Mouse (Mus musculus): ENCODE data around the gene Mettl7a3.
"Not testable (repeated sequence)": the region's sequence is repeated elsewhere in the genome, so short reads cannot be mapped to it uniquely, and the experiment has no call there.

The Mettl7a3 gene

GRCm38 (mm10) chr15:100332077-100332961, 2.4 kb upstream of the Mettl7a3 start:
- DNase-seq, result not testable (repeated sequence)

- DNase-seq, result not testable (repeated sequence)
These were observed 2.6 kb downstream of the Mettl7a3 start for GRCm38 (mm10) chr15:100337328-100337727.

GRCm38 (mm10) chr15:100337847-100338246, 3.1 kb downstream of the Mettl7a3 start:
- peak; percentile 60 for DNase-seq

DNA sequence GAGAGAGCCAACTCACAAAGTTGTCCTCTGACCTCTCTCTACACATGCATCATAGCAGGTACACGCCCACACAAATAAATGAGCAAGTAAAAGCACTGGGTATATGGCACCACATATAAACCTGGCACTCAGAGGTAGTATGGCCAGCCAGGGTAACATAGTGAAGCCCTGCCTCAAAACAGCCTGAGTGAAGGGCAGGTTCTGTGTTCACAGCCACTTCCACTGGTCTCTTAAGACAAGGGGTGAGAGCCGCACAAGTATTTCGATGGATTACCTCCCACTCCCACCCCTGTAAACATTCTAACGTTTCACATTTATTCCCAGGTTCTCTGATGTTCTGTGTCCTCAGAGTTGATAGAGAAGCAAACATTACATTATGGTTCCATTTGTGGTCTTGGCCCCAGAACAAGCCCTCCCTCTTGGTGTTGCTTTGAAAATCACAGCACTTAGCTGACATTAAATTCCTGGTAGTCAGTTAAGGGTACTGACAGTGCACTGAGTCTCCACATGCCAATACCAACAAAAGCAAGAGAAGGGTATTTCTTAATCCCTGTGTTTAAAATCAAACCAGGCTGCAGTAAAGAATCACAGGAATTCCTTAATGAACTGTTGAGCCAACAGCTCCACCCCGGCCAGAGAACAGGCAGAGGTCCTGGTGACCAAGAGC, 6.7 kb downstream of the Mettl7a3 start:
- not testable (repeated sequence) for DNase-seq

DNA sequence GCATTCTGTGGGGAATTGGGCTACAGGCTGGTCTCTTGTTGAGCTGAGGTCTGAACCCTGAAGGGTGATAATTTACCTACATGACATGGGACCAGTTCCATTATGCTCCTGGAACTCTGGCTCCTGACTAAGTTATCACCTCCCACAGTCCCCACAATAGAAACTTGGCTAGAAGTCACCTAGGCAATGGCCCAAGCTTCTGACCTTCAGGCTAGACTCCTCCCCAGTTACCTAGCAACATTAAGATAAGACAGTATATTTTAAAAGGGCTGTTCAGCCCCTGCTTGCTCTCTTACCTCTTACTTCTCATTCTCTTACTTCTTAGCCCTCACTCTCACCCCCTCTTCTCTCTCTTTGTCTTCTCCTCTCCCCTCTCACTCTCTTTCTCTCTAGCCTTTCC, 10.8 kb downstream of the Mettl7a3 start:
- DNase-seq, result no peak

- DNase-seq, result no peak
These were observed 12.0 kb downstream of the Mettl7a3 start for GRCm38 (mm10) chr15:100346761-100347160.

- no peak for DNase-seq
These were observed 14.8 kb downstream of the Mettl7a3 start for GRCm38 (mm10) chr15:100349496-100349895.

DNA sequence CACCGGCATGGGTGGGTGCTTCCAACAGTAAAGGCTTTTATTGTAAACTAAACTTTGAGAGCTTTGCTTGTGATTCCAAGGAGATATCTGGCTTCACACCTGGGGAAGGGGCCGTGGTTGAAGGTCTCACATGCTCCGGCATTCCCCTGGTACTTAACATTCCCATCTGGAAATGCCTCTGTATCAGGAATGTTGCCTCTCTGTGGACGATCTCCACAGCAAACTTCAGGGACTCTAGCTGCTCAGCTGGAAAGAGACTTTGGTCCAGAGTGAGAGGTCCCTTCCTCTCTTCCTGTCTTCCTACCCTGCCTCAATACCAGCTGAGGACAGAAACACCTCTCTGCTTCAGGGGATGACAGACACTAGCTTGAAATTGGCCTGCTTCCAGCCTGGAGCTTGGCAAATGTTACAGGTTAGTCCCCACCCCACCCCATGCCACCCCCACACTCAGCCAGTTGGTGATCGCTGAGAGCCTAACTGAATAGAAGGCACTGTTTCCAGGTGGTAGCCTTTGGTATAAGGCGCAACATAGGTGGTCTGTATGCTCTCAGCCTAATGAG, 16.9 kb downstream of the Mettl7a3 start:
- no peak for DNase-seq

- DNase-seq, result no peak
These were observed 18.1 kb downstream of the Mettl7a3 start, which contains the start of the genes Methig1 and Mettl7a2 for GRCm38 (mm10) chr15:100352711-100353250. Gene Methig1, plus strand, starts transcription at chr15:100353149. Gene Mettl7a2, plus strand, starts transcription at chr15:100353200.

- not testable (repeated sequence) for DNase-seq
These were observed 18.7 kb downstream of the Mettl7a3 start for GRCm38 (mm10) chr15:100353399-100353798.

- no peak for DNase-seq
These were observed 21.1 kb downstream of the Mettl7a3 start for GRCm38 (mm10) chr15:100355876-100356275.

- no peak for DNase-seq
These were observed 29.5 kb downstream of the Mettl7a3 start, which contains the start of gene Higd1c for GRCm38 (mm10) chr15:100364242-100364641. Gene Higd1c, plus strand, starts transcription at chr15:100364542.

DNA sequence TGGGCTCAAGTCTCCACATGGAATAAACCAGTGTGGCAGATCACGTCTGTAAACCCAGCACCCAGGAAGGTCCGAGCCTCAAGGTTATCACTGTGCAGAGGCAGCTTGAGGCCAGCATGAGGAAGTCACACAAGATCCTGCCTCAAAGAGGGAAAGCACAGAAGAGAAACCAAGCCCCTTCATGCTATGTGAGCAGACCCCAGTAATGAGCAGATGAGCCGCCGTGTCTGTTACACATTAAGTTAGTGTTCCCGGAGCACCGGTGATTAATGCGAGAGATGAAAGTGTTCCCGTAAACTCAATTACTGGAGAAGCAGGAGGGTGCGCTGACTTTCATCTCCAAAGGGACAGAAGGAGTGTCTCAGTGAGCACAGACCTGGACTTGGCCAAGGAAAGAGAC, 31.2 kb downstream of the Mettl7a3 start:
- DNase-seq, result not testable (repeated sequence)

DNA sequence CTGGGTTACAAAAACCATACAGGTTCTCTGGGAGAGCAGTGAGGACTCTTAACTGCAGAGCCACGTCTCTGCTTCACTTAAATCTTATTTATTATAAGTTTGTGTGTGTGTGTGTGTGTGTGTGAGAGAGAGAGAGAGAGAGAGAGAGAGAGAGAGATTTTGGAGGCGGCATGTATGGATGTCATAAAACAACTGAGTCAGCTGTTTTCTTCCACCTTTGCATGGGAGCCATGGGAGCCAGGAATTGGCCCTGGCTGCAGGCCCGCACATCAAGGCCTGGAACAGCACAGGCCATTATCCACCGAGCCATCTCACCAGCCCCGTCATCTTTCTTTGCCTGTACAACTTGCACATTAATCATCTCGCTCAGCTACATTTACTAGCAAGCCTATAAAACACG, 32.4 kb downstream of the Mettl7a3 start:
- DNase-seq, result no peak

GRCm38 (mm10) chr15:100375066-100375465, 40.3 kb downstream of the Mettl7a3 start:
- DNase-seq, result peak; percentile 32

DNA sequence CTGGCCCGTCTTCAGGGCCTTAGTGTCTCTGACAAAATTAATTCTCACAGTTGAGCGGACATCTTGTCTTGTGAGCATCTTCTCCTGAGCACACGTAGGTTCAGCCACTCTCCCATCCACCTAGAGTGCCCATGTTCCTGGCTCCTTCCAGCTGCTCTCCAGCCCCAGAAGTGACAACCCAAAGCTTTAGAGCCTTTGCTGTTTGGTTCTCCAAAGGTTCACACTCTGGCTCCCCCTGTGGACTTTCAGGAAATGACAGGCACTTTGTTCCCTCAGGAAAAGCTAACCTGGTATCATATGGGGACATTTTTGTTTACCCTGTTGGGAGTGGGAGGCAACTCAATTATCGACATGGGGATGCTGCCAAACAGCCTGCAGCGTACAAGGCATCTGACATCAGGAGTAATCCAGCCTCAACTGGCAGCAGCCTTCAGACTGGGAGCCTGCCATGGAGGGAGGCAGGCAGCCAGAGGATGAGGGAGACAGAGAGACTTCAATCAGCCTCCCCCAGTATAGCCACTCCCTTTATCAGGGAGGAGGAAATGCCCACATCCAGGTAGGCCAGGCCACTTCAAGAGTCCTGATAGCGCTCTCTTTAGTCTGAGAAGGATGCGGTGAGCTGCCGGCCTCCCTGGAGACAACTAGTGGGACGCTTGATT, 43.2 kb downstream of the Mettl7a3 start:
- peak; percentile 5 for DNase-seq

GRCm38 (mm10) chr15:100379658-100380057, 44.9 kb downstream of the Mettl7a3 start:
- DNase-seq, result no peak

- no peak for DNase-seq
These were observed 45.4 kb downstream of the Mettl7a3 start for GRCm38 (mm10) chr15:100380104-100380503.

- no peak for DNase-seq
These were observed 51.0 kb downstream of the Mettl7a3 start for GRCm38 (mm10) chr15:100385705-100386104.

DNA sequence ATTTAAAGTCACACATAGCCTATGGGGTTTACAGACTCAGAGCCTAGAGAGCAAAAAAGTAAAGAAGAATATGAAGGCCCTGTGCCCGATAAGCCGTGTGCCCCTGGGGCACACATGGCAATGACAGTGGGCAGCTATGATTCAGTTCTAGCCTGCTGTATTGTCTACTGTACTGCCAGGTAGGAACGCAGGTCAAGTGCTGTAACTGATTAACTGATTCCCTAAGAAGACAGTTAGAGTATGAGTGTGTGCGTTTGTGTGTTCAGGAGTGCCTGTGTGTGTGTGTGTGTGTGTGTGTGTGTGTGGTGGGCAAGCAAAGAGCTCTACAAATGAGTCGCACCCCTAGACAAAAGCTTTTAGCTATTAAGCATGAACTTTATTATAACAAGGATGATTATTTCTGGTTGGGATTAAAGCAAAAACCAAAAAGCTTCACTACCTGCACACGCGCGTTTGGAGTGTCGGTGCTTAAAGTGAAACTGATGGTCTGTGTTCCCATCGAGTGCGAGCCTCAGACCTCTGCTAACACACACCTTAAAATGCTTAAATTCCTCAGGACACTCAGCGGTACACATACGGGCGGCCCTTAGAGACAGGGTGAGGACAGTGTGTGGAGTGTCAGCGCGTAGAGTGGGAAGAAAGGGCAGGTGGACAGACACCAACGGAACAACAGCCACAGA, 53.0 kb downstream of the Mettl7a3 start:
- DNase-seq, result no peak

- no peak for DNase-seq
These were observed 53.6 kb downstream of the Mettl7a3 start for GRCm38 (mm10) chr15:100388224-100388835.

GRCm38 (mm10) chr15:100388886-100389285, 54.2 kb downstream of the Mettl7a3 start:
- no peak for DNase-seq

Measured in cerebellum, adult 9-11 months (tissue).